Mouse (Mus musculus) regulatory T cell (primary cell): ENCODE measurements around the gene Mpzl1.
"Not testable (repeated sequence)": the region's sequence is repeated elsewhere in the genome, so short reads cannot be mapped to it uniquely, and the experiment has no call there.

Experiments used
- in situ Hi-C: fragments of 300-600 bp; cut with MboI, MseI; formaldehyde crosslinking; loops from one replicate; pipeline ENCODE4 v1.15.1; 2025; ENCODE audit warnings: high pct_unique_total_duplicates

Mpzl1 gene

GRCm38 (mm10) chr1:165634151-165634884 is at the start of gene Mpzl1:
TSS of gene Mpzl1 (minus strand) at chr1:165634538.
- in situ Hi-C loops: loop anchor here (5.0 kb wide), 1 partner anchor 37 kb away; no protein-coding TSS in a partner anchor

- in situ Hi-C loops: no loop called here
Observed at GRCm38 (mm10) chr1:165682056-165682853, 47.9 kb upstream of the Mpzl1 start.

DNA sequence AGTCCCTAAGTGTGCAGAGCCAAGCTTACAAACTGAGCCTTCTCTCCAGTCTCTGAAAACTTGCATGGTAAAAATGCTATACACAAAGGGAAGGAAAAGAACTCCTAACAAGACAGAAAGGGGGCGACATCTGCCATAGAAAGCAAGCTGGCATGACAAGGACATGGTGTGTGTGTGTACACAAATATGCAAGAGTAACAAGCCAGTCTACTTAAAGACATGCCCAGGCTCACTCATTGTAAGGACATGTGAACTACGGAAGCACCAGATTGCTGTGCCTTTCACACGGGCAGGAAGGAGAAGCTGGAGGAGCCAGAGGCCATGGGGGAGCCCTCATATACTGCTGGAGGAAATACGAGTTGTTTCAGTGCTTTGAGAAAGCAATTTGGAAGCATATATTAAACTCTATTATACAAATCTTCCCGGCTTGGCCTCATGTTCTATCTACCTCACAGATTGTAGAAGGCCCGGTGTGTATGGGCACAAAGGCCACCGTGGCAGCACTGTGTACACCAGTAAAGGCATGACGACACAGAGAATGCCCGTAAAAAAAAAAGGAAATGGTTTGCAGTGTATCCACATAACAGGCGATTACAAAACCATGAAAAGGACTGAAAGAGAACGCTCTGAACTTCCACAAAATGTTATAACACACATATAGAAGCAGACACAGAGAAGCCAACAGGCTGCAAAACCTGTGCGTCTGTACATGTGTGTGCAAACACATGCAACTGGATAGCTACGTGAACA is 46.9 kb upstream of the Mpzl1 start:
- in situ Hi-C loops: no loop called here

DNA sequence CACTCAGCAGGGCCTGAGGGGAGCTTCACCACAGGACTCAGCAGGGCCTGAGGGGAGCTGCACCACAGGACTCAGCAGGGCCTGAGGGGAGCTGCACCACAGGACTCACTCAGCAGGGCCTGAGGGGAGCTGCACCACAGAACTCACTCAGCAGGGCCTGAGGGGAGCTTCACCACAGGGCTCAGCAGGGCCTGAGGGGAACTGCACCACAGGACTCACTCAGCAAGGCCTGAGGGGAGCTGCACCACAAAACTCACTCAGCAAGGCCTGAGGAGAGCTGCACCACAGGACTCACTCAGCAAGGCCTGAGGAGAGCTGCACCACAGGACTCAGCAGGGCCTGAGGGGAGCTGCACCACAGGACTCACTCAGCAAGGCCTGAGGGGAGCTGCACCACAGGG is 45.7 kb upstream of the Mpzl1 start:
- in situ Hi-C loops: not testable (repeated sequence)

- in situ Hi-C loops: loop anchor here (5.0 kb wide), 1 partner anchor 58 kb away; no protein-coding TSS in a partner anchor
Observed at GRCm38 (mm10) chr1:165679618-165679997, 45.3 kb upstream of the Mpzl1 start.

DNA sequence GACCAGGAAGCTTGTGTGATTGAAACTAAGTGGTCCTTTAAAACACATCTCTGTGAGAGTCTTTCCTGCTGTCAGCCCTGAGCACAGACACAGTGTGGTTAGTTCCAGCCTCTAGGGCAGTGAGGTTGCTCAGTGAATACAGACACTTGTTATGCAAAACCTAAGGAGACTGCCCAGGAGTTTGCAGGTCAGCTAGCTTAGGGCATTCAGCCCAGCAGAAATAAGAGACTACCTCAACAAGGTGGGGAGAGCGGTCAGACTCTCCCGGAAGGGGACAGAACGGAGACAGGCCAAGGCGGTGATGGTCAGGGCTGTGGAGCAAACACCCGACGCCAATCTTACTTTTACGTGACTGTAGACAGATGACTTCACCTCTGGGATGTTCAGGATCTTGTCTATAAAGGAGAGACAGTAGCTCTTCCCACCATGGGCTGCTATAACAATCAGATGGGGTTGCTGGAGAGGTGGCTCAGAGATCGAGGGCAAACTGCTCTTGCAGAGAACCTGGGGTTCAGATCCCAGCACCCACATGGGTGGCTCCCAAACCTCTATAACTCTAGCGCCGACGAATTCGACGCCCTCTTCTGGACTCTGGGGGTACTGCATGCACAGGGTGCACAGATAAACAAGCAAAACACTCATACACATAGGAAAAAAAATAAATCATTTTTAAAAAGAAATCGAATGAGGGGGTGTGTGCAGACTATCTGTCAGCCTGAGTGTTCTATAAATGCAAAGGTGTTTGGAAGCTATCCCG is 44.7 kb upstream of the Mpzl1 start:
- in situ Hi-C loops: loop anchor here (5.0 kb wide), 1 partner anchor 58 kb away; no protein-coding TSS in a partner anchor

- in situ Hi-C loops: loop anchor here (5.0 kb wide), 1 partner anchor 60 kb away; no protein-coding TSS in a partner anchor
Observed at GRCm38 (mm10) chr1:165677558-165677957, 43.2 kb upstream of the Mpzl1 start.

DNA sequence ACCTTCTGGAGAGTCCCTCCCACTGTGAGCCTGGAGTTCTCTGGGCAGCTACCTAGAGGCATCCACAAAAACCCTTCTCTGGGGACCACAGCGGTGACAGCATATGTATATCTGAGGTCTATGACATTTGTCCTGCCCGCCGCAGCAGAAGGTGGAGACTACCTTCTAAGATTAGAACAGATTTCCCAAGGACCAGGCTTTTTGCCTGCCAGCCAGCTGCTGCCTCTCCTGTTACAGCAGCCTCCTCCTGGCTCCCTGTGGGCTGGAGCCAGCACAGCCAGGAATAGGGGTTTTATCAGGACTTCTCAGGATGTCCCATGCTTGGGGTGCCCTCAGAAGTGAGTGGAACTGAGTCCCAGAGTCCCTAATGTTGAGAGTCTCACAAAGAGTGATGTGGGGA is 42.7 kb upstream of the Mpzl1 start:
- in situ Hi-C loops: loop anchor here (5.0 kb wide), 1 partner anchor 60 kb away; no protein-coding TSS in a partner anchor

GRCm38 (mm10) chr1:165675167-165675566 is 40.8 kb upstream of the Mpzl1 start:
- in situ Hi-C loops: loop anchor here (5.0 kb wide), 1 partner anchor 62 kb away; no protein-coding TSS in a partner anchor

DNA sequence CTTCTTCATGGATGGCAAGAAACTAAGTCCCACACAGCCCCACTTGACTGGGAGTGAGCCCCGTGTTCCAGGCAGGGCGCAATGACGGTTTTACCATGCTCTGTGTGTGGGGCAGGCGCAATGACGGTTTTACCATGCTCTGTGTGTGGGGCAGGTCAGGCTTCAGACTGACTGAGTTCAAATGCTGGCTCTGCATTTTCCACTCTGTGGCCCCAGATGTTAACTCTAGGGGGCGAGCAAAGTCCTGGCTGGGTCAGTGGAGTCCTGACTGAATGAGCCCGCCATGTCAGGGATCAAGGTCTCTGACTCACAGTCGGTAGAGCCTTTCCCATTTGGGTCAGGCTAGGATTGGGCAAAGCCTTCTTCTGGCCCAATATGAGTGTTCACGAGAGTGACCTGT is 38.0 kb upstream of the Mpzl1 start:
- in situ Hi-C loops: no loop called here

DNA sequence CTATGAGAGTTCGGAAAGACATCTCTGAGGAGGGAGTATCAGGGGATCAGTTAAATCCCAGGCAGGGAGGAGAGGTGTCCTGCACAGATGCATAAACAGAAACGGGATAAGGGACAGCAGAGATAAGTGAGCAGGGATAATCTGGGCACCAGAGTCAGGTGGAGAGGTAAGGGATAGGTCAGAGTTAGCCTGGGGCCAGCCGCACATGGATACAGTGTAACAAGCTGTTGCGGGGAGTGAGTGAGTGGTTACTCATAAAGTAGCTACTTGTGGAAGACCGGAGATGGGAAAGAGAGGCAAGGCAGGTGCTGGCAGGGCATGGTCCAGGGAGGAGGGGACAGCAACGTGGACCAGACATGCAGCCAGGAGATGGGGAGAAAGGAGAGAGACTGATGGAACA is 35.7 kb upstream of the Mpzl1 start:
- in situ Hi-C loops: no loop called here

DNA sequence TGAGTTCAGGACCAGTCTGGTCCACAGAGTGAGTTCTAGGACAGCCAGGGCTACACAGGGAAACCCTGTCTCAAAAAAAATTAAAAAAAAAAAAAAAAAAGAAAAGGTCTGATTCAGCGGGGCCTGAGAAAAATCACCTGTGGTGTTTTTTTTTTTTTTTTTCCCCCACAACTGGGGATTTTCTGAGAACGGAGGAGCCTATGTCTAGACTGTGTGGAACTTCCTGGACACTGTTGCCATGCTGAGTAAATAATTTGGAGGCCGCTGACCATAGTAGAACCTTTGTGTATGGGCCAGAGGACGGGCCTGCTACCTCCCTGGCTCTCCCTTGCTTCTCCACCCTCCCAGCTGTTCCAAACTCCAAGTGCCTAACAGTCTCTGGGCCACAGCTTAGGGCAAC is 34.6 kb upstream of the Mpzl1 start:
- in situ Hi-C loops: no loop called here

- in situ Hi-C loops: no loop called here
Observed at GRCm38 (mm10) chr1:165667380-165667779, 33.0 kb upstream of the Mpzl1 start.

GRCm38 (mm10) chr1:165666944-165667343 is 32.6 kb upstream of the Mpzl1 start:
- in situ Hi-C loops: no loop called here

- in situ Hi-C loops: no loop called here
Observed at GRCm38 (mm10) chr1:165665758-165666157, 31.4 kb upstream of the Mpzl1 start.

GRCm38 (mm10) chr1:165663277-165663676 is 28.9 kb upstream of the Mpzl1 start:
- in situ Hi-C loops: no loop called here

- in situ Hi-C loops: no loop called here
Observed at GRCm38 (mm10) chr1:165662426-165663192, 28.3 kb upstream of the Mpzl1 start.

DNA sequence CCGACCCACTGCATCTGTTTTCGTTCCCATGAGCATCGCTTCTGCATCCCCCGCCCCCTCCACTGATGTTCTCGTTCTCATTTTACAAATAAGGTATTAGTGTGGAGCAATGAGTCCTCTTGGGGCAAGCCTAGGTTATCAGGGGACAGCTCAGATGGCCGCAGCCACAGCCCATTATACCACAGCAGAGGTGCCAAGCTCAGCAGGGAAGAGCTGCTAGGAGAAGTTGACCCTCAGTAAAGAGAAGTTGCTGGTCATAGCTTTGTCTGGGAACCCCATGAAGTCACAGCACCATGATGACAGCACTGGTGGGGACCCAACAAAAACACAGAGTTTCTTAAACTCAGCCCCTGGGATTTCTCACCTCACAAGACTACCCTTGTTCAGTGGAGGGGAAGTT is 27.4 kb upstream of the Mpzl1 start:
- in situ Hi-C loops: no loop called here

DNA sequence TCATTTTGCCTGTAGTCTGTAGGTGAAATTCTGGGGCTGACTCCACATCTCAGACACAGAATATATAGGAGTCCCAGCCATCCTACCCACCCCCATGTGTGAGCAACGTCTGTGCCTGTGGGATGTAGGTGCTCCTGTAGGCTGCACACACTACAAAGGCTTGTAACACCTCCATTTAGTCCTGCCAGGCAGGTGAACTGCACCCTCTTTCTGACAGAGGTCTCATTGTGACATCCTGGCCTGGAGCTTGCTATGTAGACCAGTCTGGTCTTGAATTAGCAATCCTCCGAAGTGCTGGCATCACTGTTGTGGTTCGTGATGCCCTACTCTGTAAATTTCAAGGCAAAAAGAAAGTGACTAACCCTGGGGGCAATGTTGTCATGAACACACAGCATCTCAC is 26.9 kb upstream of the Mpzl1 start:
- in situ Hi-C loops: no loop called here

GRCm38 (mm10) chr1:165660774-165661173 is 26.4 kb upstream of the Mpzl1 start:
- in situ Hi-C loops: no loop called here
